Mouse (Mus musculus) limb, embryonic 14.5 days (tissue): ENCODE results near the gene Dbh. TPM values are rescaled to one million over a fixed set of nuclear protein-coding genes. Genes with fewer than 3 reads are reported as not detected.
A peak's percentile ranks its signal among the peaks of the same experiment; 100 is the strongest.

ENCODE experiments used
- ATAC-seq: fragments of 200-750 bp; cut with Nextera tagmentation; 2 replicates; pipeline ENCODE4 v1.8.0; 2017; ENCODE audit warnings: low read depth, moderate number of reproducible peaks, moderate TSS enrichment; ENCODE audit not compliant: low FRiP score
- DNase-seq: peaks from one replicate; pipeline ENCODE4 v3.0.0-alpha.2; 2015; ENCODE audit warnings: low spot score
- H3K27ac ChIP-seq: fragments of 300-500 bp; sonication (generic); replicated peaks from 2 replicates; pipeline ENCODE4 v1.5.1; 2014; ENCODE audit warnings: low read depth, mild to moderate bottlenecking, low read length, moderate library complexity, mixed read lengths
- H3K27me3 ChIP-seq: fragments of 300-500 bp; sonication (generic); 2 replicates; pipeline ENCODE4 v1.6.1; 2014; ENCODE audit warnings: low read length, mixed read lengths; ENCODE audit not compliant: control insufficient read depth, insufficient read depth
- H3K36me3 ChIP-seq: fragments of 300-500 bp; sonication (generic); 2 replicates; pipeline ENCODE4 v1.6.1; 2014; ENCODE audit warnings: mild to moderate bottlenecking, low read length, moderate library complexity, mixed read lengths; ENCODE audit not compliant: control insufficient read depth, insufficient read depth
- H3K4me1 ChIP-seq: fragments of 300-500 bp; sonication (generic); 2 replicates; pipeline ENCODE4 v1.6.1; 2014; ENCODE audit warnings: antibody characterized with exemption, low read length, mixed read lengths; ENCODE audit not compliant: control insufficient read depth, insufficient read depth
- H3K4me2 ChIP-seq: fragments of 300-500 bp; sonication (generic); replicated peaks from 2 replicates; pipeline ENCODE4 v1.6.1; 2014; ENCODE audit warnings: low read depth, mild to moderate bottlenecking, low read length, moderate library complexity; ENCODE audit not compliant: severe bottlenecking
- H3K4me3 ChIP-seq: fragments of 300-500 bp; sonication (generic); replicated peaks from 2 replicates; pipeline ENCODE4 v1.5.1; 2014; ENCODE audit warnings: low read length
- H3K9ac ChIP-seq: fragments of 300-500 bp; sonication (generic); 2 replicates; pipeline ENCODE4 v1.6.1; 2014; ENCODE audit warnings: mild to moderate bottlenecking, low read depth, low read length, moderate library complexity; ENCODE audit not compliant: severe bottlenecking
- H3K9me3 ChIP-seq: fragments of 300-500 bp; sonication (generic); 2 replicates; pipeline ENCODE4 v1.6.1; 2016; ENCODE audit warnings: low read length; ENCODE audit not compliant: control insufficient read depth
- POLR2A ChIP-seq: fragments of 200-500 bp; IDR thresholded peaks from 2 replicates; pipeline ENCODE4 v1.8.0; 2012; ENCODE audit warnings: inconsistent platforms, mild to moderate bottlenecking, moderate library complexity, borderline replicate concordance; ENCODE audit not compliant: insufficient read depth, insufficient read length; ENCODE audit errors: extremely low read depth
- WGBS: fragments of 180-500 bp; shearing (Covaris S2); extraction: QIAGEN DNeasy Blood & Tissue Kit; methylation state at CpG from one replicate; pipeline ENCODE4 v1.1.7; 2014; 5-methylcytosine and 5-hydroxymethylcytosine counted together
- polyA plus RNA-seq, 2 experiments: library from polyadenylated mRNA; depleted of rRNA in 1 of 2; stranded (reverse) in 1 of 2; unstranded in 1 of 2; fragments of >200 nt; fragmentation: Nextera tagmentation in 1 of 2; extraction: Ambion mirVana in 1 of 2; gene quantifications; 2 replicates each; pipeline versions ENCODE4 v1.2.1 to v1.2.3; 2012 to 2014

Dbh gene
- polyA plus RNA-seq (2012; rRNA removed) (1.3 and 2.2 TPM in 2 replicates), polyA plus RNA-seq (2014; fragmentation: Nextera tagmentation; extraction: Ambion mirVana) (1.00 and 1.6 TPM in 2 replicates)

GRCm38 (mm10) chr2:27164796-27165590 is at the start of gene Dbh:
TSS of gene Dbh (plus strand) at chr2:27165233.
- Histone ChIP-seq H3K4me2 (no peak within 1 kb of the TSS), H3K27me3 (no peaks in the 10 kb centered on the region), H3K9ac (no peak within 1 kb of the TSS), H3K9me3 (no peaks in the 10 kb centered on the region), H3K36me3 (no peaks in the 10 kb centered on the region), H3K4me3 (no peak within 1 kb of the TSS), H3K4me1 (peaks cover 9% of the 10 kb centered on the region), H3K27ac (no peak within 1 kb of the TSS)
- ATAC-seq (no peak), DNase-seq (no peak)
- TF ChIP-seq POLR2A: no peak
- 80% methylated on average over 12 of the region's 12 CpGs for WGBS

- H3K9me3 ChIP-seq: no peaks in the 10 kb centered on the region
- TF ChIP-seq POLR2A: no peak
- no peaks in the 10 kb centered on the region for H3K27me3 ChIP-seq
- no peaks in the 10 kb centered on the region for H3K36me3 ChIP-seq
- H3K27ac ChIP-seq: no peak overlapping the region
- peaks cover 37% of the 10 kb centered on the region for H3K4me1 ChIP-seq
- no peak for ATAC-seq
- no peak overlapping the region for H3K9ac ChIP-seq
- no peak overlapping the region for H3K4me2 ChIP-seq
- WGBS: 39% methylated on average over 4 of the region's 4 CpGs
- no peak for DNase-seq
- no peak overlapping the region for H3K4me3 ChIP-seq
Measured at GRCm38 (mm10) chr2:27118452-27118851, 46.6 kb upstream of the Dbh start.

- no peaks in the 10 kb centered on the region for H3K36me3 ChIP-seq
- no peaks in the 10 kb centered on the region for H3K27me3 ChIP-seq
- TF ChIP-seq POLR2A: no peak
- no peak overlapping the region for H3K4me3 ChIP-seq
- H3K4me2 ChIP-seq: no peak overlapping the region
- DNase-seq: no peak
- no peak overlapping the region for H3K9ac ChIP-seq
- H3K9me3 ChIP-seq: no peaks in the 10 kb centered on the region
- WGBS: 83% methylated on average over 2 of the region's 2 CpGs
- H3K27ac ChIP-seq: no peak overlapping the region
- ATAC-seq: no peak
- peaks cover 41% of the 10 kb centered on the region for H3K4me1 ChIP-seq
Measured at GRCm38 (mm10) chr2:27119766-27120165, 45.3 kb upstream of the Dbh start.

- Histone ChIP-seq H3K4me3 (no peak overlapping the region), H3K9me3 (no peaks in the 10 kb centered on the region), H3K27ac (no peak overlapping the region), H3K4me1 (peaks cover 41% of the 10 kb centered on the region), H3K4me2 (no peak overlapping the region), H3K27me3 (no peaks in the 10 kb centered on the region), H3K36me3 (no peaks in the 10 kb centered on the region), H3K9ac (no peak overlapping the region)
- peak; percentile 28; the same call in 1 of the 2 replicates for ATAC-seq
- DNase-seq: peak; percentile 21
- TF ChIP-seq POLR2A: no peak
- 52% methylated on average over 8 of the region's 8 CpGs for WGBS
Measured at GRCm38 (mm10) chr2:27120241-27120641, 44.8 kb upstream of the Dbh start.

- no peak overlapping the region for H3K4me3 ChIP-seq
- ATAC-seq: peak; percentile 78
- no peak for TF ChIP-seq POLR2A
- peak; percentile 73 for DNase-seq
- no peaks in the 10 kb centered on the region for H3K9me3 ChIP-seq
- peaks cover 41% of the 10 kb centered on the region for H3K4me1 ChIP-seq
- peak overlapping the region; percentile 26 for H3K4me2 ChIP-seq
- H3K27me3 ChIP-seq: no peaks in the 10 kb centered on the region
- no peaks in the 10 kb centered on the region for H3K36me3 ChIP-seq
- no peak overlapping the region for H3K9ac ChIP-seq
- WGBS: 0% methylated on average over 9 of the region's 9 CpGs
- H3K27ac ChIP-seq: peak overlapping the region; percentile 65
Measured at GRCm38 (mm10) chr2:27121626-27122355, 43.2 kb upstream of the Dbh start.
